Mouse (Mus musculus): ENCODE measurements around the gene Cog5. TPM values are rescaled to one million over a fixed set of nuclear protein-coding genes. Genes with fewer than 3 reads are reported as not detected.
A peak's percentile ranks its signal among the peaks of the same experiment; 100 is the strongest.

Gene Cog5
- total and polyA plus RNA-seq, 3 experiments, result 34.8 to 42.7 (median 39.3) TPM

DNA sequence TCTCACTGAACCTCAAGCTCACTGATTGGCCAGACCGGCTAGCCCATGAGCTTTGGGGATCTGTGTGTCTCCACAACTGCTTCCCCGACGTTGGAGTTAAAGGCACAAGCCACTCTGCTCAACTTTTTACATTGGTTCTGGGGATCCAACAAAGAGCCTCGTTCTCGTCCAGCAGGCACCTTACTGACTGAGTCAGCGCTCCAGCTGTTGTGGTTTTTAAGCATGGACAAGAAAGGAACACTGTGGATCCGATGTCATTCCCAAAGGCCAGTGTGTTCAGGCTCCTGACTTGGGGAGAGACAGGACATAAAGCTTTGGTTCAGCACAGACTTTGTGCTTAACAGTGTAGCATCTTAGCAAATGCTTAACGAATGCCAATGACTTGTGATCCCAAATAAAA is 316.9 kb downstream of the Cog5 start:
- in situ Hi-C loops (cut with MboI; ENCODE audit: low pct_ligation_motif_present, low pct_unique_long_range_greater_than_20kb, low sequenced_read_pairs), result loop anchor here (5.0 kb wide), 2 partner anchors 176 to 276 kb away; no protein-coding TSS in a partner anchor
- no peak for TF ChIP-seq JUN (IDR thresholded peaks at IDR 0.05; ENCODE audit: insufficient read depth, low read depth, low read length)
- no peak for TF ChIP-seq NELFE (IDR thresholded peaks at IDR 0.05; ENCODE audit: low read depth, low read length)
- no peak for TF ChIP-seq USF1 (IDR thresholded peaks at IDR 0.05; ENCODE audit: low read depth, low read length)
- no peak for TF ChIP-seq MAX (IDR thresholded peaks at IDR 0.05; ENCODE audit: low read length)
- no peak for TF ChIP-seq MYC (IDR thresholded peaks at IDR 0.05; ENCODE audit: low read depth, low read length)
- no peak for TF ChIP-seq CHD2 (IDR thresholded peaks at IDR 0.05; ENCODE audit: low read length)
- TF ChIP-seq ZKSCAN1 (IDR thresholded peaks at IDR 0.05; ENCODE audit: borderline replicate concordance, low read depth, low read length), result no peak
- no peak for TF ChIP-seq ZMIZ1 (IDR thresholded peaks at IDR 0.05; ENCODE audit: low read depth, low read length)
- no peak for TF ChIP-seq GABPA (IDR thresholded peaks at IDR 0.05; ENCODE audit: insufficient replicate concordance, low read depth, low read length)
- no peak for TF ChIP-seq KAT2A (IDR thresholded peaks at IDR 0.05; ENCODE audit: insufficient replicate concordance, low read length)
- no peak for TF ChIP-seq ELF1 (IDR thresholded peaks at IDR 0.05; ENCODE audit: low read depth, low read length)
- TF ChIP-seq JUND (conservative IDR thresholded peaks at IDR 0.05; ENCODE audit: low read depth, low read length), result no peak
- no peak for TF ChIP-seq MEF2A (IDR thresholded peaks at IDR 0.05; ENCODE audit: borderline replicate concordance, low read depth, low read length)
- no peaks in the 10 kb centered on the region for H3K27me3 ChIP-seq (replicated peaks)
- H3K4me3 ChIP-seq (replicated peaks in 1 of 3; ENCODE audit: low read depth in 2 of 3, low read length in 2 of 3, poor library complexity in 1 of 3), result no peak overlapping the region
- peaks cover 3 to 14% of the 10 kb centered on the region in 2 experiments; a peak in 3 of 4 replicates for H3K4me1 ChIP-seq (ENCODE audit: control insufficient read depth in 1 of 2, insufficient read depth in 2 of 2)
- no peak overlapping the region for H3K27ac ChIP-seq (ENCODE audit: insufficient read depth, low read depth)
- H3K9ac ChIP-seq (ENCODE audit: insufficient read depth, low read depth), result no peak overlapping the region
- no peaks in the 10 kb centered on the region for H3K36me3 ChIP-seq (replicated peaks in 1 of 2; ENCODE audit: control insufficient read depth in 1 of 2, insufficient read depth in 1 of 2, low read length in 1 of 2)
- dilution Hi-C loops (cut with MboI; ENCODE audit: extremely low pct_ligation_motif_present, extremely low pct_unique_long_range_greater_than_20kb, low sequenced_read_pairs), result no loop called here
- no peak overlapping the region for H3K4me2 ChIP-seq (ENCODE audit: insufficient read depth, low read depth, poor library complexity, severe bottlenecking)
- H3K9me3 ChIP-seq (replicated peaks; ENCODE audit: low read length), result no peaks in the 10 kb centered on the region
- DNase-seq (ENCODE audit: extremely low read depth), result no peak
- no peaks in the 10 kb centered on the region for H3K79me2 ChIP-seq (replicated peaks; ENCODE audit: control insufficient read depth, extremely low read depth, insufficient read depth, poor library complexity, severe bottlenecking)

DNA sequence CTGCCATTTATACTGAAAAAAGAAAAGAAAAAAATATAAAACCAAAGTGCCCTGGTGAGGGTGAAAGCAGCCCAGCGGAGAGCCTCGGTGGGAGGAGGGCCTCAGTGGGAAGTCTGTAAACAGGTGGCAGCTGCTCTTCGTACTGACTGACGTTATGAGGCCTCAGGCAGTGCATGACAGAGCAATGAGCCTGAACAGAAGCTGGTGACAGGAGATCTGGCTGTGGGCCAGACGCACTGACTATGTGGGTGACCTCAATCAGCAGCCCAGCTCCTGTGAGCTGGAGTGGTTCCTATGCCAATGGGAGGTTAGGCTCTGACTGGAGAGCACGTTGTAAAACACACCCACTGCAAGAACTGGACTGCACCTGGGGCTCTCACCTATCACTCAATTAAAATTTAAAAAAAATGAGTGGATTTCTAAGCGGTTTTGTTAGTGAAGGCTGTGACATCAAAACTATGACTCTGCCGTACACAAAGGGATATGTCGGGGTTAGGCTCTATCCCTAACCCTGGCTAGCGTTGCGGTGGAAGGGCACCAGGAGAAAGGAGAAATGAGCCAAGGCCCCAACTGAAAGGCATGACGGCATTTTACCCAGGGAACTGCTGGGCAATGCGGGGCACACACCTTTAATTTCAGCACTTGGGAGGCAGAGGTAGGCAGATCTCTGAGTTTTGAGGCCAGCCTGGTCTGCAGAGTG is 319.0 kb downstream of the Cog5 start:
- Histone ChIP-seq H3K27me3 (replicated peaks) (no peaks in the 10 kb centered on the region), H3K27ac (ENCODE audit: insufficient read depth, low read depth) (no peak overlapping the region), H3K4me3 (replicated peaks in 1 of 3; ENCODE audit: low read depth in 2 of 3, low read length in 2 of 3, poor library complexity in 1 of 3) (no peak overlapping the region), H3K79me2 (replicated peaks; ENCODE audit: control insufficient read depth, extremely low read depth, insufficient read depth, poor library complexity, severe bottlenecking) (no peaks in the 10 kb centered on the region), H3K36me3 (replicated peaks in 1 of 2; ENCODE audit: control insufficient read depth in 1 of 2, insufficient read depth in 1 of 2, low read length in 1 of 2) (no peaks in the 10 kb centered on the region), H3K9ac (ENCODE audit: insufficient read depth, low read depth) (no peak overlapping the region), H3K4me2 (ENCODE audit: insufficient read depth, low read depth, poor library complexity, severe bottlenecking) (no peak overlapping the region), H3K4me1 (ENCODE audit: control insufficient read depth in 1 of 2, insufficient read depth in 2 of 2) (peaks cover 6 to 19% of the 10 kb centered on the region in 2 experiments; a peak in 3 of 4 replicates), H3K9me3 (replicated peaks; ENCODE audit: low read length) (no peaks in the 10 kb centered on the region)
- dilution Hi-C loops (cut with MboI; ENCODE audit: extremely low pct_ligation_motif_present, extremely low pct_unique_long_range_greater_than_20kb, low sequenced_read_pairs) (no loop called here), in situ Hi-C loops (cut with MboI; ENCODE audit: low pct_ligation_motif_present, low pct_unique_long_range_greater_than_20kb, low sequenced_read_pairs) (loop anchor here (5.0 kb wide), 2 partner anchors 174 to 274 kb away; no protein-coding TSS in a partner anchor)
- DNase-seq (ENCODE audit: extremely low read depth), result peak; percentile 58
- TF ChIP-seq MAX (IDR thresholded peaks at IDR 0.05; ENCODE audit: low read length) (no peak), SIN3A (IDR thresholded peaks at IDR 0.05; ENCODE audit: low read length) (no peak), ETS1 (conservative IDR thresholded peaks at IDR 0.05; ENCODE audit: low read depth, low read length) (peak; percentile 44; the same call in 1 of the 2 replicates), ELF1 (IDR thresholded peaks at IDR 0.05; ENCODE audit: low read depth, low read length) (no peak), RCOR1 (conservative IDR thresholded peaks at IDR 0.05; ENCODE audit: low read depth, low read length) (no peak)

Data from CH12.LX (cell line).